Mouse (Mus musculus): ENCODE results near the gene Spata25. TPM values are rescaled to one million over a fixed set of nuclear protein-coding genes. Genes with fewer than 3 reads are reported as not detected.
A peak's percentile ranks its signal among the peaks of the same experiment; 100 is the strongest.

Gene Spata25
- polyA plus RNA-seq, 1 experiment from 2014 or later: not detected

DNA sequence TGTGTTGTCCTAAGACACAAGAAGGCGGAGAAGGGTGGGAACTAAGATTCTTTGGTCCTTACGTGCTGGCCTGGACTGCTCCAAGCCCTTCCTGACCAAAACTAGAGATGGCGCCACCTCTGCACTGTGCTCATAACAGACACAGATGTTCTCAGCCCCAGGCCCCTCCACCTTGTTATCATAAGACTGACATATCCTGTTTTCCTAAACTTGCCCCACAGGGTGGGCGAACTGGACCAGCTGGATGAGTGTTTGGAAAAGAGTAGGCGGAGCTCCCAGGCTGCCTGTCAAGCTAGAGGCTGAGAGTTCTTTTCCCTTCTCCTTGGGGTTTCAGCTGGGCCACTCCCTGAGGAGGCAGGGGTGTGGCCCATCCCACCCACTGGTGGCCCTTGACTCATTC lies 10.6 kb downstream of the Spata25 start:
- H3K36me3 ChIP-seq (ENCODE audit: control insufficient read depth, insufficient read depth): peaks cover 26% of the 10 kb centered on the region
- H3K9me3 ChIP-seq (ENCODE audit: control insufficient read depth): no peaks in the 10 kb centered on the region
- H3K4me2 ChIP-seq (replicated peaks; ENCODE audit: low read depth): no peak overlapping the region
- no peaks in the 10 kb centered on the region; the same call in 1 of the 2 replicates for H3K4me1 ChIP-seq (replicated peaks; ENCODE audit: control insufficient read depth, insufficient read depth, low read length)
- 57% methylated on average over 5 of the region's 5 CpGs for WGBS
- no peak overlapping the region for H3K27ac ChIP-seq (ENCODE audit: low read depth, low read length)
- no peaks in the 10 kb centered on the region for H3K27me3 ChIP-seq (replicated peaks; ENCODE audit: control insufficient read depth, insufficient read depth, low read length)
- no peak overlapping the region for H3K4me3 ChIP-seq (ENCODE audit: low read depth, low read length)
- no peak for ATAC-seq
- TF ChIP-seq CTCF (IDR thresholded peaks at IDR 0.05; ENCODE audit: low read depth): peak; percentile 39
- H3K9ac ChIP-seq (ENCODE audit: low read depth, low read length): no peak overlapping the region

DNA sequence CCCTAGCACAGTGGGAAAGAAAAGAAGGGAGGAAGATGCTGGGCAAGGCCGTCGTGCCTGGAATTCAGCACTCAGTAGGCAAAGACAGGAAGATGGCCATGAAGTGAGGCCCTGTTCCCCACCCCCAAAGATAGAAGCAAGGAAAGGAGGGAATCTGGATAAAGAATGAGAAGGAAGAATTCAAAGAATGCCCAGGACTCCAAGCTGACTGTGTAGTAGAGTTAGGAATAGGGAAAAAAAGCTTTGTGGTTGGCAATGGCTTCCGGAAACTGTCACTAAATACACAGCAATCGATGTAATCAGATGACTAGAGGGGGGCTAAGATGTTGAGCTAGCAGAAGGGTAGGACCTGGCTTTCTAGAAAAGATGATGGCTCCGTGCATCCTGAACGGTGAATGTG lies 11.1 kb downstream of the Spata25 start:
- no peak for TF ChIP-seq CTCF (IDR thresholded peaks at IDR 0.05; ENCODE audit: low read depth)
- no peaks in the 10 kb centered on the region for H3K9me3 ChIP-seq (ENCODE audit: control insufficient read depth)
- no peak overlapping the region for H3K9ac ChIP-seq (ENCODE audit: low read depth, low read length)
- H3K4me1 ChIP-seq (replicated peaks; ENCODE audit: control insufficient read depth, insufficient read depth, low read length): no peaks in the 10 kb centered on the region; the same call in 1 of the 2 replicates
- no peak overlapping the region for H3K27ac ChIP-seq (ENCODE audit: low read depth, low read length)
- no peak overlapping the region for H3K4me2 ChIP-seq (replicated peaks; ENCODE audit: low read depth)
- no peaks in the 10 kb centered on the region for H3K27me3 ChIP-seq (replicated peaks; ENCODE audit: control insufficient read depth, insufficient read depth, low read length)
- no peak overlapping the region for H3K4me3 ChIP-seq (ENCODE audit: low read depth, low read length)
- WGBS: 76% methylated on average over 6 of the region's 6 CpGs
- ATAC-seq: no peak
- peaks cover 26% of the 10 kb centered on the region for H3K36me3 ChIP-seq (ENCODE audit: control insufficient read depth, insufficient read depth)

DNA sequence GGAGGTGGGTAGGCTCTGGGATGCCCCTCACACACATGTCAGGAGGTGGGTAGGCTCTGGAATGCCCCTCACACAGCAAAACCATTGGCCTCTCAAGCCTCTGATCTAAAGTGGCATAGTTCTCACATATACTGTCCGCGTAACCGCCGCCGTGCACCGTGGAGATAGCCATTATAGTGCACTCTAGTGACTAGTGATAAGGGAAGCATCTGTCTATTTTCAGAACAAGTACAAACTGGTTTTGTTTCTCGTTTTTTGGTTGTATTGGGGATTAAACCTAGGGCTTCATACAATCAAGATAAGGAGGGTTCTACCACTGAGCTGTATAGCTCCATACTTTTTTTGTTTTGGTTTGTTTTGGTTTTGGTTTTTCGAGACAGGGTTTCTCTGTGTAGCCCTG lies 12.5 kb downstream of the Spata25 start:
- ATAC-seq: no peak

DNA sequence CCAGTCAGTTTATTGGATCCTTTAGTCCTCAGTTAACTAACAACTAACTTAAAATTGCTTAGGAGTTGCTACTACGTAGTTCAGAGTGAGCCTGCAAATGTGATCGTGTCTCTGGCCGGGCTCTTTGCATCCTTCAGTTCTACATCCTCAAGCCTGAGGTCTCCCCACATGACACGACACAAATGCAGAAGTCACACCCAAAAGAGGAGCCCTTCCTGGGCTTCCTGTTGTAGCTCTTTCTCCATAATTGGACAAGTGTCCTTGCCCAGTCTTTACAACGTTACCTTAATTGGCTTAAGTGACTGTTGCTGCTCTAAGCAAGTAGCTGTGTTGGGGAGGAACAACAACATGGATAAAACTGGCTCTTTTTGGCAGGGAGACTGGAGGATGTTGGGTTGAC lies 13.0 kb downstream of the Spata25 start:
- no peak overlapping the region for H3K27ac ChIP-seq (ENCODE audit: low read depth, low read length)
- no peaks in the 10 kb centered on the region for H3K9me3 ChIP-seq (ENCODE audit: control insufficient read depth)
- H3K4me2 ChIP-seq (replicated peaks; ENCODE audit: low read depth): no peak overlapping the region
- no peaks in the 10 kb centered on the region; the same call in 1 of the 2 replicates for H3K4me1 ChIP-seq (replicated peaks; ENCODE audit: control insufficient read depth, insufficient read depth, low read length)
- no peak for ATAC-seq
- no peak for TF ChIP-seq CTCF (IDR thresholded peaks at IDR 0.05; ENCODE audit: low read depth)
- 86% methylated on average over 5 of the region's 5 CpGs for WGBS
- H3K9ac ChIP-seq (ENCODE audit: low read depth, low read length): no peak overlapping the region
- H3K4me3 ChIP-seq (ENCODE audit: low read depth, low read length): no peak overlapping the region
- peaks cover 10% of the 10 kb centered on the region for H3K36me3 ChIP-seq (ENCODE audit: control insufficient read depth, insufficient read depth)
- H3K27me3 ChIP-seq (replicated peaks; ENCODE audit: control insufficient read depth, insufficient read depth, low read length): no peaks in the 10 kb centered on the region

More for the DNA sequence above, 12.5 kb downstream of the Spata25 start:
- Histone ChIP-seq H3K9me3 (ENCODE audit: control insufficient read depth) (no peaks in the 10 kb centered on the region), H3K4me1 (replicated peaks; ENCODE audit: control insufficient read depth, insufficient read depth, low read length) (no peaks in the 10 kb centered on the region; the same call in 1 of the 2 replicates), H3K36me3 (ENCODE audit: control insufficient read depth, insufficient read depth) (peaks cover 15% of the 10 kb centered on the region), H3K4me3 (ENCODE audit: low read depth, low read length) (no peak overlapping the region), H3K9ac (ENCODE audit: low read depth, low read length) (no peak overlapping the region), H3K4me2 (replicated peaks; ENCODE audit: low read depth) (no peak overlapping the region), H3K27me3 (replicated peaks; ENCODE audit: control insufficient read depth, insufficient read depth, low read length) (no peaks in the 10 kb centered on the region), H3K27ac (ENCODE audit: low read depth, low read length) (no peak overlapping the region)
- 87% methylated on average over 8 of the region's 8 CpGs for WGBS
- no peak for TF ChIP-seq CTCF (IDR thresholded peaks at IDR 0.05; ENCODE audit: low read depth)

DNA sequence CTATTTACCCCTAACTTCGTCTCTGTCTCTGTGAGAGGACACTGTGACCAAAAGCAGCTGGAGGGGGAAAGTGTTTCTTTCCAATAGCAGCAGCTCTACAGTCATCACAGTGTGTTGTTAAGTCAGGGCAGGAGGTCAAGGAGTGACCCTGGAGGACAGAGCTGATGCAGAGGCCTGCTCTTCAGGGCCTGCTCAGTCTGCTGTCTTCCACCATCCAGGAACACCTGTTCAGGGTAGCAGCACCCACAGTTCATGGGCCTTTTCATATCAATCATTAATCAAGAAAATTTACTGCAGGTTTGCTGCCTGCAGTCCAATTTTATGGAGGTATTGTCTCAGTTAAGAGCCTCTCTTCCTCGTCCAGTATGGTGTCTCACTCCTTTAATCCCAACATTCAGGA lies 14.8 kb downstream of the Spata25 start:
- H3K4me3 ChIP-seq (ENCODE audit: low read depth, low read length): no peak overlapping the region
- H3K9me3 ChIP-seq (ENCODE audit: control insufficient read depth): no peaks in the 10 kb centered on the region
- 34% methylated on average over 2 of the region's 2 CpGs for WGBS
- H3K4me1 ChIP-seq (replicated peaks; ENCODE audit: control insufficient read depth, insufficient read depth, low read length): no peaks in the 10 kb centered on the region; the same call in 1 of the 2 replicates
- H3K36me3 ChIP-seq (ENCODE audit: control insufficient read depth, insufficient read depth): peaks cover 13% of the 10 kb centered on the region; the same call in 1 of the 2 replicates
- ATAC-seq: peak; percentile 62
- TF ChIP-seq CTCF (IDR thresholded peaks at IDR 0.05; ENCODE audit: low read depth): no peak
- peak overlapping the region; percentile 8; the same call in 1 of the 2 replicates for H3K27ac ChIP-seq (ENCODE audit: low read depth, low read length)
- H3K9ac ChIP-seq (ENCODE audit: low read depth, low read length): no peak overlapping the region
- H3K27me3 ChIP-seq (replicated peaks; ENCODE audit: control insufficient read depth, insufficient read depth, low read length): no peaks in the 10 kb centered on the region
- no peak overlapping the region for H3K4me2 ChIP-seq (replicated peaks; ENCODE audit: low read depth)

DNA sequence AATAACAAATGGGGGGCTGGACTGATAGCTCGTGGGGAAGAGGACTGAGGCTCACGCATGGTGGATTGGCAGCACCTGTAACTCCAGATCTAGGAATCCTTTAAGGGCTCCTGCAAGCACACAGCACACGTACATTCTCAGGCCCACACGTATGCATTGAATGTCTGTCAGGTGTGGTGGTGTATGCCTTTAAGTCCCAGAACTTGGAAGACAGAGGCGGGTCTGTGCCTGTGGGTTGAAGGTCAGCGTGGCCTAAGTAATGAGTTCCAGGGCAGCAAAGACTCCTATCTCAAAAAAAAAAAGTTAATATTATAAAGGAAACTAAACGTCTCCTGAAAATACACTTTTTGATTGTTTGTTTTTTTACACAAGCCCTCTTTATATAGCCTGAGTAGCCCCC lies 21.7 kb downstream of the Spata25 start:
- peak overlapping the region; percentile 50 for H3K27ac ChIP-seq (ENCODE audit: low read depth, low read length)
- no peak overlapping the region; the same call in 1 of the 2 replicates for H3K9ac ChIP-seq (ENCODE audit: low read depth, low read length)
- ATAC-seq: no peak
- H3K4me3 ChIP-seq (ENCODE audit: low read depth, low read length): 0 out of 2 replicates have a peak overlapping the region, but pooled peaks have one; percentile 80
- no peaks in the 10 kb centered on the region for H3K4me1 ChIP-seq (replicated peaks; ENCODE audit: control insufficient read depth, insufficient read depth, low read length)
- peak overlapping the region; percentile 87 for H3K4me2 ChIP-seq (replicated peaks; ENCODE audit: low read depth)
- no peak for TF ChIP-seq CTCF (IDR thresholded peaks at IDR 0.05; ENCODE audit: low read depth)
- 33% methylated on average over 7 of the region's 7 CpGs for WGBS
- no peaks in the 10 kb centered on the region for H3K27me3 ChIP-seq (replicated peaks; ENCODE audit: control insufficient read depth, insufficient read depth, low read length)
- peaks cover 22% of the 10 kb centered on the region for H3K36me3 ChIP-seq (ENCODE audit: control insufficient read depth, insufficient read depth)
- no peaks in the 10 kb centered on the region for H3K9me3 ChIP-seq (ENCODE audit: control insufficient read depth)

DNA sequence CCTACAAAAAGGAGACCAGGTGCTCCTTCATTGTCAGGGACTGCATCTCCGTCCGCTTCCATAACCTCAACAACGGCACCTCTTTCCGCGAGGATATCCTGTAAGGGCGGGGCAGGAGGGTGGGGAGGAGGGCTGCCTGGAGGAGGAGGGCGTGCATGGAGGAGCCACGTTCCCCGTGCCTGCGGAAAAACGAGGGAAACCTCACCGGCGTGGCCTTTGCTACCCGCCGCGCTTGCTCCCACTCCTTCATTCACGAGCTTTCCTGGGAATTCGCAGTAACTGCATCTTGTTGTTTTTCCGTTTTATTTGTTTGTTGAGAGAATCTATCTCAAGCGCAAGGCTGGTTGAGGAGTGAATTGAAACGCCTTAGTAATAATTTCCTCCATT lies 23.0 kb downstream of the Spata25 start:
- WGBS: under 1% methylated on average over 21 of the region's 21 CpGs
- no peaks in the 10 kb centered on the region for H3K27me3 ChIP-seq (replicated peaks; ENCODE audit: control insufficient read depth, insufficient read depth, low read length)
- no peaks in the 10 kb centered on the region for H3K9me3 ChIP-seq (ENCODE audit: control insufficient read depth)
- H3K9ac ChIP-seq (ENCODE audit: low read depth, low read length): peak overlapping the region; percentile 71
- H3K4me1 ChIP-seq (replicated peaks; ENCODE audit: control insufficient read depth, insufficient read depth, low read length): no peaks in the 10 kb centered on the region
- H3K4me2 ChIP-seq (replicated peaks; ENCODE audit: low read depth): peak overlapping the region; percentile 87
- H3K36me3 ChIP-seq (ENCODE audit: control insufficient read depth, insufficient read depth): peaks cover 26% of the 10 kb centered on the region
- H3K27ac ChIP-seq (ENCODE audit: low read depth, low read length): peak overlapping the region; percentile 85
- peak overlapping the region; percentile 80 for H3K4me3 ChIP-seq (ENCODE audit: low read depth, low read length)
- TF ChIP-seq CTCF (IDR thresholded peaks at IDR 0.05; ENCODE audit: low read depth): 0 out of 2 replicates have a peak, but pooled peaks have one; percentile 2
- peak; percentile 63 for ATAC-seq

All from intestine, postnatal 0 days (tissue).